Mouse (Mus musculus) adrenal gland (tissue): ENCODE results near the gene Lin52.
"Not testable (repeated sequence)": the region's sequence is repeated elsewhere in the genome, so short reads cannot be mapped to it uniquely, and the experiment has no call there.

Experiments used
- intact Hi-C: fragments of 180-260 bp; cut with DNase I; formaldehyde crosslinking; loops from one replicate; pipeline ENCODE4 v1.15.1; 2025

Lin52 gene

GRCm38 (mm10) chr12:84533706-84534486 lies 82.7 kb downstream of the Lin52 start:
- intact Hi-C loops: no loop called here

GRCm38 (mm10) chr12:84539537-84539936 lies 88.3 kb downstream of the Lin52 start:
- intact Hi-C loops: not testable (repeated sequence)

- intact Hi-C loops: no loop called here
These were observed 90.3 kb downstream of the Lin52 start for GRCm38 (mm10) chr12:84541391-84541958.

- intact Hi-C loops: loop anchor here (1.0 kb wide), 1 partner anchor 43 kb away; no protein-coding TSS in a partner anchor
These were observed 94.8 kb downstream of the Lin52 start for GRCm38 (mm10) chr12:84546028-84546427.

GRCm38 (mm10) chr12:84546577-84547085 lies 95.4 kb downstream of the Lin52 start:
- intact Hi-C loops: loop anchor here (1.0 kb wide), 1 partner anchor 43 kb away; no protein-coding TSS in a partner anchor

- intact Hi-C loops: no loop called here
These were observed 97.0 kb downstream of the Lin52 start for GRCm38 (mm10) chr12:84548251-84548650.

- intact Hi-C loops: no loop called here
These were observed 104.0 kb downstream of the Lin52 start for GRCm38 (mm10) chr12:84555218-84555617.

GRCm38 (mm10) chr12:84562558-84562957 lies 111.3 kb downstream of the Lin52 start:
- intact Hi-C loops: no loop called here

GRCm38 (mm10) chr12:84567576-84567975 lies 116.4 kb downstream of the Lin52 start:
- intact Hi-C loops: no loop called here

GRCm38 (mm10) chr12:84569336-84569970 lies 118.2 kb downstream of the Lin52 start, which contains the start of gene Vsx2:
TSS of gene Vsx2 (plus strand) at chr12:84569762.
- intact Hi-C loops: no loop called here

GRCm38 (mm10) chr12:84569976-84570693 lies 118.9 kb downstream of the Lin52 start:
- intact Hi-C loops: no loop called here

GRCm38 (mm10) chr12:84570694-84571415 lies 119.6 kb downstream of the Lin52 start:
- intact Hi-C loops: no loop called here

- intact Hi-C loops: no loop called here
These were observed 120.5 kb downstream of the Lin52 start for GRCm38 (mm10) chr12:84571466-84572340.

- intact Hi-C loops: no loop called here
These were observed 121.1 kb downstream of the Lin52 start for GRCm38 (mm10) chr12:84572341-84572720.

- intact Hi-C loops: no loop called here
These were observed 121.9 kb downstream of the Lin52 start for GRCm38 (mm10) chr12:84573094-84573493.

- intact Hi-C loops: no loop called here
These were observed 126.7 kb downstream of the Lin52 start for GRCm38 (mm10) chr12:84577768-84578439.

GRCm38 (mm10) chr12:84578440-84578770 lies 127.2 kb downstream of the Lin52 start:
- intact Hi-C loops: no loop called here

GRCm38 (mm10) chr12:84581285-84581684 lies 130.1 kb downstream of the Lin52 start:
- intact Hi-C loops: no loop called here
